Mouse (Mus musculus) right cerebral cortex, postnatal 14 days (tissue): ENCODE data around the gene Arap2.

Source experiments
- DNase-seq: peaks from one replicate; pipeline ENCODE4 v3.0.0; 2022

Gene Arap2

GRCm38 (mm10) chr5:62618286-62618685, 147.7 kb downstream of the Arap2 start:
- DNase-seq = no peak

- no peak for DNase-seq
These were observed 154.0 kb downstream of the Arap2 start for GRCm38 (mm10) chr5:62611990-62612389.

GRCm38 (mm10) chr5:62587348-62587747, 178.6 kb downstream of the Arap2 start:
- no peak for DNase-seq

GRCm38 (mm10) chr5:62582643-62583042, 183.3 kb downstream of the Arap2 start:
- DNase-seq = no peak

GRCm38 (mm10) chr5:62581699-62582098, 184.3 kb downstream of the Arap2 start:
- no peak for DNase-seq

DNA sequence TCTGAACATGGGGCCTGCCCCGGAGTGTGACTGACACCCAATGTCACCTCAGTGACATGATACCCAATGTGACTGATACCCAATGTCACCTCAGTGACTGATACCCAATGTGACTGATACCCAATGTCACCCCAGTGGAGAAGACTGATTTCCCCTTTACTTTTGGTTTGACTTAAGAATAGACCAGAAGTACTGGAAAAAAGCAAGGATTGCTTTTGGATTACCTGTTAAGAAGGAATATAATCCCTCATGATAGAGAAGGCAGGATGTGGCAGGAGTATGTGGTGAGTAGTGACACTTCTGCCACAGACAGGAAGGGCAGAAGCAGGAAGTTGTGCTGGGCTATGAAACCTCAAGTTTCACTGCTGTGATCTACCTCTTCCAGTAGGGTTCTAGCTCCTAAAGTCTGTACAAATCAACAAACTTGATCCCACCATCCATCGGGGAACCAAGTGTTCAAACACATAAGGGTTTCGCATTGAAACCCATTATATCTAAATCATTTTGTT, 191.6 kb downstream of the Arap2 start:
- DNase-seq = no peak
